Mouse (Mus musculus) retina, adult 2 months (tissue): Measurements from ENCODE around the gene Ecel1.

Experiments used
- DNase-seq: peaks from one replicate; pipeline ENCODE4 v3.0.0-alpha.2; 2012; ENCODE audit warnings: low read depth, low spot score

The Ecel1 gene

GRCm38 (mm10) chr1:87156199-87156587 is at the start of gene Ecel1:
TSS of gene Ecel1 (minus strand) at chr1:87156521.
- DNase-seq: no peak

DNA sequence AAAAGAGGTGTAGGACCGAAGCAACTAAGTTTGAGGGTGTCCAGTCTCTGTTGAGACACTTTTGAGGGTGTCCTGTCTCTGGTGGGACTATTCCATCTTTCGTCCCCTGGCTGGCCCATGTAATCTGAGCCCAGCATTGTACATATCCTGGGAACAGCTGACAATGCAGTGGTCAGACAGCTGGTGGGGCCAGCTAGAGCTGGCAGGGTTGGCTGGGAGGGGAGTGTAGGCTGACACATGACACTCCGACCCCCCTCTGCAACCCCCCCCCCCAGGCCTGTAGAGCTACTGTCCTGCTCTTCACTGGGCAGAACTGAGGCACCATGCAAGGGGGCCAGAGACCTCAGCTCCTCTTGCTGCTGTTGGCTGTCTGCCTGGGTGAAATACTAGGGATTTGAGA is 49.2 kb upstream of the Ecel1 start:
- no peak for DNase-seq

GRCm38 (mm10) chr1:87205038-87205437 is 48.7 kb upstream of the Ecel1 start:
- DNase-seq: no peak

- no peak for DNase-seq
Observed at GRCm38 (mm10) chr1:87204465-87204864, 48.1 kb upstream of the Ecel1 start, which contains the start of gene Chrng. TSS of gene Chrng (plus strand) at chr1:87204657.

- DNase-seq: no peak
Observed at GRCm38 (mm10) chr1:87203779-87204178, 47.5 kb upstream of the Ecel1 start.

DNA sequence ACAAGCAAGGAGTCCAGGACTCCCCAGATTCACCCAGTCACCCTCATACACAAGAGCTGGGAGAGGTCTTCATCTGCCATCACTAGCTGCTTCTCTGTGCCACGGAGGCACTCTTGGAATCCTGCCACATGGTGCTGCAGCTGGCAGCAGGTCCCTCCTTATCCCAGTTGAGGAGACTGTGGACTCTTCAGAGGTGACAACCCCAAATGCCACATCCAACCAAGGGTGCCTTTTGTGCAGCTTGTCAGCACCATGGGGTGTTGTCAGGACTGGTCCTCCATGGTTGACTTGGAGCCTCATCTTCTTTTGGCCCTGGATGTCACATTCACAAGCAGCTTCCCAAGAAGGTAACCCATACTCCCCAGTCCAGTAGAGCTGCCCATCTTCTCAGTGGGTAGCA is 45.5 kb upstream of the Ecel1 start:
- no peak for DNase-seq

GRCm38 (mm10) chr1:87200811-87201210 is 44.5 kb upstream of the Ecel1 start:
- DNase-seq: no peak

GRCm38 (mm10) chr1:87198119-87199065 is 42.1 kb upstream of the Ecel1 start:
- no peak for DNase-seq

- no peak for DNase-seq
Observed at GRCm38 (mm10) chr1:87197296-87197695, 41.0 kb upstream of the Ecel1 start.

GRCm38 (mm10) chr1:87190429-87190828 is 34.1 kb upstream of the Ecel1 start, which contains the start of gene Chrnd:
TSS of gene Chrnd (plus strand) at chr1:87190607.
- no peak for DNase-seq

- DNase-seq: peak; percentile 36
Observed at GRCm38 (mm10) chr1:87187037-87187355, 30.7 kb upstream of the Ecel1 start.

GRCm38 (mm10) chr1:87186261-87187036 is 30.1 kb upstream of the Ecel1 start:
- DNase-seq: no peak

- no peak for DNase-seq
Observed at GRCm38 (mm10) chr1:87185526-87185925, 29.2 kb upstream of the Ecel1 start.

- peak; percentile 45 for DNase-seq
Observed at GRCm38 (mm10) chr1:87184751-87185139, 28.4 kb upstream of the Ecel1 start.

DNA sequence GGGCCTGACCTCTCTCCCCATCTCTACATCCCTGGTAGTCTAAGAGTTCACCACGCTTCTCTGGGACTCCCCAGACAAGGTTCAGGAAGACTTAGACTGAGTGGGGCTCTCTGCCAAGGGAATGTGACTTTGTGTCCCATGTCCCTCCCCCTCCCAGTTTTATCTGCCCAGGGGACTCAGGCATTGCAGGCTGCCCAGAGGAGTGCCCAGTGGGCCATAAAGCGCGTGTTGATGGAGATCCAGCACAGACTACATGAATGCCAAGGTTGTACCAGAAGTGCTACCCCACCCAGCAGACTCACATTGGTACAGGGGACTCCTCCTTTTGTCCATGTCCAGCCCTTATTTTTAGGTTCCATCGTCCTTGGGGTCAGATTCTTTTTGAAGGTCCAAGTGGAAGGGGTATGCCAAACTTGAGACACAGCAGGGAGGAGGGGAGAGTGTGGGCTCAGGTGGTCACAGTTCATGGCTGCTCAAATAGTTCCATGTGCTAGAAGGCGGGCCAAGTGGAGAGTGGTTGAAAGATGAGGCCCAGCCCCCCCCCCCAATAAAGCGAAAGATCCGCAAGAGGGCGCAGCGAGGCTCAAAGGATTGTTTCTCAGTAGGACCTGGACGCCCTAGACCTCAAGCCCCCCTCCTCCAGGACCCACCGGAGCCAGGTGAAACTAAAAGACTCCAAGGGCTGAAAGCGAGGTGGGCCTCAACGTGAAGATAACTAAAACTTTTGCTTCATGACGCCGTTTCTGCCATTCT is 27.9 kb upstream of the Ecel1 start:
- no peak for DNase-seq

DNA sequence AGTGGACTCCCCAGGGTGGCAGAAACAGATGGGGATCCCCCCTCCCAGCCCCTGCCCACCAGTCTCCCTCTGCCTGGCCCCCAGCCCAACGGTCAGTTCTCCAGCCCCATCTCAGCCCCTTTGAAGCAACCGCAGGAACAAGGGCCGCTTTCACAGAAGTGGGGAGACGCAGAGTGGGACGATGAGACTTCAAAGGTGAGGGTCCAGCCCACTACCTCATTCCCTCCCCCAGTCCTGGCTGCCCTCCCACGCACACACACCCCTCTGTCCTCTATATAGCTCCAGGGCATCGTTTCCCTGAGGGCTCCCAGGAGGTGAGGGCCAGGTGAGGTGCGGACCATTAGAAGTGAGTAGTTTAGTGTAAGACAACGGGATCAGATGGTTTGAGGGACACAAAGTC is 26.7 kb upstream of the Ecel1 start, which contains the start of gene Prss56:
TSS of gene Prss56 (plus strand) at position 301 of the 400 bp plus-strand sequence.
- DNase-seq: no peak

GRCm38 (mm10) chr1:87180896-87181295 is 24.6 kb upstream of the Ecel1 start:
- no peak for DNase-seq

- no peak for DNase-seq
Observed at GRCm38 (mm10) chr1:87175852-87176292, 19.6 kb upstream of the Ecel1 start.

DNA sequence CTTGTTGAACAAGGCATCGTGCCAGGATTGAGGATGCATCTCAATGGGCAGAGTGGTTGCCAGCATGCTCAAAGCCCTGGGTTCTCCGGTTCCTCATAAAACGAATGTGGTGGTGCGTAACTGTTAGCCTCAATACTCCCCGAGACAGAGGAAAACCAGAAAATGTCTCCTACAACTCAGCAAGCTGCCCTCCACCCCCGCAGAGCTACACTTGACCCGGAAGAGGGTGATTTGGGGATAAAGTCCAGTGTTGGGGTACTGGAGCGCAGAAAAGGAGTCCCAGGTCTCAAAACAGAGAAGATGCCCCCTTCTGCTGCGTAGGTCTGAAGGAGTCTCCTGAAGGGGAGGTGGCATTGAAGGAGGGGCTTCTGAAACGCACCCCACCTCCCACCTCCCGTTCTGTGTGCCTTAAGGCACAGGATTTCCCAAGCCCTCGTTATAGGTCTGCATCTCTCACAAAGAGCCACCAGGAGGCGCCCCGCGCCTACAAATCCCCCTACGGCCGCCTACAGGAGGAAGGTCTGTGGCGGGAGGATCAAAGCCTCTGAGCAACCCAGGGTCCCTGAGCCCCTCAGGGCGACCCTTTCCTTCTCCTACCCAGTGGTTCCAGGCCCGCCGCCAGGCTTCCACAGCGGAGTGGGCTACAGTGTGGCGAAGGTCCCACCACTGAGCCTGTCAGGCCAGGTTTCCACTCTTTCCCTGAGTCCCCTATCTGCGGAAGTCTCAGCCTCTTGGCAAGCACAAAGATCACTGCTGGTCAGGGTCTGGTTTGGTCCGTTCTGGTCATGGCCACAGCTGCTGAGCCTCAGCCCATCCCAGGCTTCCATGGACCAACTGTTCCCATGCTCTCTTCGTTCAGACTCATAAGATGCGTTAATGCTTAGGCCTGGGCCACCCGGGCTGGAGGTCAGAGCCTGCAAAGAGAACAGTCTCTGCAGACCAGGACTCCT is 18.0 kb upstream of the Ecel1 start:
- no peak for DNase-seq

DNA sequence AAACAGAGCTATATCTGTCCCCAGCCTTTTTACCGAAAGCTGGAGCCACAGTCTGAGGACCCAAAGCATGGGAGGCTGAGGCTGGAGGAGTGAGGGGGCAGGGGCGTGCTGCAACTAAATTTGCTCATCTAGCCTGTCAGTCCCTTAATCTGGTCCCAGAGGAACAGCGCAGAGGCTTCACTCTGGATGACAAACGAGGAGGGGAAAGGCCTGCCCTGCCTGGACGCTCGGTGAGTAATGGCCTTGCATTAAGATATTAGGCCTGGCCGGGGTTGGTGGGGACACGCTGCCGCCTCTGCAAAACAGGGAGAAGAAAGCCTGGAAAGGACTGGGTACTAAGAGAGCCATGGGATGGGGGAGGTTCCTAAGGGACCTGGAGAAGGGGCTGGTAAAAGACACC is 16.0 kb upstream of the Ecel1 start:
- DNase-seq: no peak

DNA sequence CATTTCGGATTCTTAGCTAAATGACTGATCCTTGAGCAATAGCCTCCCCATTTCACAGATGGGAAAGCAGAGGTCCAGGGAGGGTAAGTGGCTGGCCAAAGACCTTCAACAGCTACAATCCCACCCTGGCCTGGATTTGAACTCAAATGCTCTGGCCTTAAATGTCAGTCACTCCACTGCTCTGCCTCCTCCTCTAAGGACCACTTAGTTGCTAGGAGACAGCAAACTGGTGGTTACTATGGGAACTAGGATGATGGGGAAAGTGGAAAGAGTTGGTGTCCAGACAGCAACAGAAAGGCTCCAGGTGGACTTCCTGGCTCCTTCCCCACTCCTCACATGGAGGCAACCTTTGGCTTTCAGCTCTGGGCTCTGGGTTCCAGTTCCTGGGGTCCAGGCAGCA is 15.0 kb upstream of the Ecel1 start:
- DNase-seq: no peak
